Mouse (Mus musculus): ENCODE measurements around the gene Dgcr2. TPM values are rescaled to one million over a fixed set of nuclear protein-coding genes. Genes with fewer than 3 reads are reported as not detected.

Dgcr2 gene
- polyA plus RNA-seq (2016; fragmentation: Nextera tagmentation; extraction: Ambion mirVana) = 96.0 and 100 TPM in 2 replicates

DNA sequence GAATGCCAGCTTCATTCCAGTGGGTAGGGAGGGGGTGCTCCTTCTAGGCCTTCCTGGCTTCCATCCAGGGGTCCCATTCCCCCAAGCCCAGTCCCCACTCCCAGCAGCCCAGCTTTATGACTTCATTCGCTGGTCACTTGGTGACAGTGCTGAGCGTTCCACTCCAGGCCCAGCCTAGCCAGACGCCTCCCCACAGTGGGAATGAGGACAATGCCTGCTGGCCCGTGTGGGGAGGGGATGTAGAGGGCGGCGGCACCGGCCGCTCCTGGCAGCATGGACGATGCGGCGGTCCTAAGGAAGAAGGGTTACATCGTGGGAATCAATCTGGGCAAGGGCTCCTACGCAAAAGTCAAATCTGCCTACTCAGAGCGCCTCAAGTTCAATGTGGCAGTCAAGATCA, at the start of gene Dgcr2, which contains the start of gene Tssk2:
Gene Dgcr2 (minus strand): TSS at position 101 of the 400 bp plus-strand sequence.
Gene Tssk2 (plus strand): TSS at position 176 of the 400 bp plus-strand sequence.
- Histone ChIP-seq H3K36me3 (peaks cover 59% of the 10 kb centered on the region), H3K4me1 (replicated peaks) (no peaks in the 10 kb centered on the region), H3K4me3 (no peak within 1 kb of the TSS), H3K9me3 (no peaks in the 10 kb centered on the region), H3K27ac (no peak within 1 kb of the TSS), H3K27me3 (ENCODE audit: insufficient read depth, poor library complexity, severe bottlenecking) (no peaks in the 10 kb centered on the region)
- no peak for DNase-seq (ENCODE audit: low spot score)
- 92% methylated on average over 14 of the region's 14 CpGs for WGBS

DNA sequence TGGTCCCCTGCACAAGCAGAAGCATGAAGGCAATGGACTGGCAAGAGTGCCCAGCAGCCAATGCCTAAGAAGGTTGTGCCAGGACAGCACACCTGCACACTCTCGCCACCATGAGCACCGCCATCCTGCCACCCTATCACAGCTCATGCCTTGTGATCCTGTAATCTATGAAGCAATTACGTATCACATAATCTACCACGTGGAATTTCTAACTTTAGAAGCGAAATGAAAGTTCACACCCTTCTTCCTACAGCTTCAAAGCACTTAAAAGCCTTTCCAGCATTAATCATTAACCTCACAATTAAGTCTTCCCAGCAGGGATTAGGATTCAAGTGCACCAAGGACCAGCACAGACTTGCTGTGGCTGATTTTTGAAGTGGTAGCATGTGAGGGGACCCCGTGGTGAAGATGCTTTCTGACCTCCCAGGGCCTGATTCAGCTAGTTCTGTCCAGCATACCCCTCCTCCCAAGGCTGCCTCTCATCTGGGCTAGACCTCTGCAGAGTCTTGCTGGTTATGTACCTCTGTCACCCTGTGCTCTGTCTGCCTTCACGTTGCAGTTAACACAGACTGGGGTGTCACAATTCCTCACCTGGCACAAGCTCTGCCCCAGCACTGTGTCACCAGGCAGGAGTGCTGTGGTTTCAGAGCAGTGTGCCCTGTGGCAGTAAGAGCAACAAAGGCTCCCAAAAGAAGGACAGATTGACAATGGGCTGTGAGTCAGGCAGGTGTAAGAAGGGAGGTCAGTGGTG, 46.9 kb upstream of the Dgcr2 start:
- 0 out of 2 replicates have a peak, but pooled peaks cover 3% of the 10 kb centered on the region for H3K27me3 ChIP-seq (ENCODE audit: insufficient read depth, poor library complexity, severe bottlenecking)
- no peak overlapping the region for H3K4me3 ChIP-seq
- H3K9me3 ChIP-seq = no peaks in the 10 kb centered on the region
- no peak overlapping the region for H3K27ac ChIP-seq
- no peak for DNase-seq (ENCODE audit: low spot score)
- no peaks in the 10 kb centered on the region for H3K36me3 ChIP-seq
- 67% methylated on average over 7 of the region's 7 CpGs for WGBS
- peaks cover 14% of the 10 kb centered on the region for H3K4me1 ChIP-seq (replicated peaks)

- H3K27ac ChIP-seq = no peak overlapping the region
- 0 out of 2 replicates have a peak, but pooled peaks cover 3% of the 10 kb centered on the region for H3K27me3 ChIP-seq (ENCODE audit: insufficient read depth, poor library complexity, severe bottlenecking)
- H3K36me3 ChIP-seq = no peaks in the 10 kb centered on the region
- 68% methylated on average over 8 of the region's 8 CpGs for WGBS
- no peaks in the 10 kb centered on the region for H3K9me3 ChIP-seq
- 0 out of 2 replicates have a peak, but pooled peaks cover 6% of the 10 kb centered on the region for H3K4me1 ChIP-seq (replicated peaks)
- H3K4me3 ChIP-seq = no peak overlapping the region
- no peak for DNase-seq (ENCODE audit: low spot score)
Observed at GRCm38 (mm10) chr16:17943466-17943865, 45.1 kb upstream of the Dgcr2 start.

DNA sequence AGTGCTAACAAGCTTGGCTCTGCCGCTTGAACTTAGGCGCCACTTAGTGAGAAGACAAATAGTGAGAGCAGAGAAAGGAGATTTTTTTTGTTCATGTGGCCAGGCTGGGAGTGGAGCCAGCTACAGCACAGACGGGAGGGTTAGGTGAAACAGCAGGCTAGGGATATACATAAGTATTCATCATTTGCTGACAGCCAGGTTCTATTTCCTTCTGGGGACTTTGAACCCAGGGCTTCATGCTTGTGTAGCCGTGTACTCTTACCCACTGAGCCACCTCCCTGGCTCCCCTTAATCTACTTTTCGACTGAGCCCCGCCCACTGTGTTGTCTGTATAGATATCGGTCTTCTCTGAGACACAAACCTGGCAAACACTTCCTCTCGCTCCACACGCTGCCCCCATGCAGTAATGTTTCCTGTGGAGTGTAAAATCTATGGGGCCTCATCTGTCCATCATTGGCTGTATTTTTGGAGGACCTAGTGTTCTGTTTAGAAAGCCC, 40.9 kb upstream of the Dgcr2 start:
- WGBS = 69% methylated on average over 9 of the region's 9 CpGs
- peaks cover 18% of the 10 kb centered on the region for H3K27me3 ChIP-seq (ENCODE audit: insufficient read depth, poor library complexity, severe bottlenecking)
- no peaks in the 10 kb centered on the region for H3K9me3 ChIP-seq
- DNase-seq (ENCODE audit: low spot score) = no peak
- H3K4me1 ChIP-seq (replicated peaks) = 0 out of 2 replicates have a peak, but pooled peaks cover 6% of the 10 kb centered on the region
- H3K4me3 ChIP-seq = no peak overlapping the region
- no peaks in the 10 kb centered on the region for H3K36me3 ChIP-seq
- H3K27ac ChIP-seq = no peak overlapping the region

DNA sequence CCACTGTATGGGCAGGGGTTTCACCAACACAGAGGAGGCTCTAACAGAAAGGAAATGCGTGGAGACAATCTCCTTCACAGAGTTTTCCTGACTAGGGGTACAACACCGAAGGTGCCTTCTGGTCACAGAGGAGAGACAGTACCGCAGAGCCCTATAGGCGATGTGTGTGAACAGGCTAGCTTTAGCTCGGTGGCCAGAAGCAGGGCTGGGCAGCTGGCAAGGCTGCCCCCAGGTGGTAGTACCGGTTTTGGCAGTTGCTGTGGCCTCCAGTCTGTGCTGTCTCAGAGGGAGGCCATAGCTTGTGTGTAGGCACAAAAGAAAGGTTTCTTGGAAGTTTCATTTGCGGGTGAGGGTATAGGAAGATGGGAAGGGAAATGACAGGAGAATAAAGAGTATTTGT, 40.5 kb upstream of the Dgcr2 start:
- Histone ChIP-seq H3K4me3 (no peak overlapping the region), H3K27ac (no peak overlapping the region), H3K9me3 (no peaks in the 10 kb centered on the region), H3K36me3 (no peaks in the 10 kb centered on the region), H3K27me3 (ENCODE audit: insufficient read depth, poor library complexity, severe bottlenecking) (peaks cover 18% of the 10 kb centered on the region), H3K4me1 (replicated peaks) (0 out of 2 replicates have a peak, but pooled peaks cover 6% of the 10 kb centered on the region)
- WGBS = 14% methylated on average over 7 of the region's 7 CpGs
- DNase-seq (ENCODE audit: low spot score) = peak; percentile 76

GRCm38 (mm10) chr16:17938187-17938586, 39.8 kb upstream of the Dgcr2 start:
- 82% methylated on average over 7 of the region's 7 CpGs for WGBS
- DNase-seq (ENCODE audit: low spot score) = no peak
- H3K27ac ChIP-seq = no peak overlapping the region
- 0 out of 2 replicates have a peak, but pooled peaks cover 6% of the 10 kb centered on the region for H3K4me1 ChIP-seq (replicated peaks)
- no peaks in the 10 kb centered on the region for H3K36me3 ChIP-seq
- H3K27me3 ChIP-seq (ENCODE audit: insufficient read depth, poor library complexity, severe bottlenecking) = peaks cover 18% of the 10 kb centered on the region
- no peak overlapping the region for H3K4me3 ChIP-seq
- no peaks in the 10 kb centered on the region for H3K9me3 ChIP-seq

DNA sequence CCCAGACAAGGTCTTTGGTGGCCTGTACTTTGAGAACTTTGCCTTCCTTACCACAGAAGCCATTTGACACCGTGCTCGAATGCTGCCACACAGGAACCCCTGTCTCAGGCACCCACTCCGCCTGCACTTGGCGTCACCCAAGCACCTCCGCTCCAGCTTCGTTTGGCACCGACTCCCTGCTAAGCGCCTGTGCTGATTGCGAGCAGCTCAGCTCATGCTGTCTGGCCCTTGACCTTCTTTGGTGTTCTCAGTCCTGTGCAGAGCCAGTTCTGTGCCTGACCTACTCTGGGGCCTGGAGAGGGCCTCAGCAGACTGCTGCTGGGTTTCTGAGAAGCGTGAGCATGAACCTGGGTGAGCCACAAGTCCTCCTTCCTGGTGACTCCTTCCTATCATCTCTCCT, 38.4 kb upstream of the Dgcr2 start:
- Histone ChIP-seq H3K4me3 (no peak overlapping the region), H3K36me3 (no peaks in the 10 kb centered on the region), H3K27ac (no peak overlapping the region), H3K4me1 (replicated peaks) (0 out of 2 replicates have a peak, but pooled peaks cover 6% of the 10 kb centered on the region), H3K27me3 (ENCODE audit: insufficient read depth, poor library complexity, severe bottlenecking) (peaks cover 18% of the 10 kb centered on the region), H3K9me3 (no peaks in the 10 kb centered on the region)
- 83% methylated on average over 10 of the region's 10 CpGs for WGBS
- no peak for DNase-seq (ENCODE audit: low spot score)

DNA sequence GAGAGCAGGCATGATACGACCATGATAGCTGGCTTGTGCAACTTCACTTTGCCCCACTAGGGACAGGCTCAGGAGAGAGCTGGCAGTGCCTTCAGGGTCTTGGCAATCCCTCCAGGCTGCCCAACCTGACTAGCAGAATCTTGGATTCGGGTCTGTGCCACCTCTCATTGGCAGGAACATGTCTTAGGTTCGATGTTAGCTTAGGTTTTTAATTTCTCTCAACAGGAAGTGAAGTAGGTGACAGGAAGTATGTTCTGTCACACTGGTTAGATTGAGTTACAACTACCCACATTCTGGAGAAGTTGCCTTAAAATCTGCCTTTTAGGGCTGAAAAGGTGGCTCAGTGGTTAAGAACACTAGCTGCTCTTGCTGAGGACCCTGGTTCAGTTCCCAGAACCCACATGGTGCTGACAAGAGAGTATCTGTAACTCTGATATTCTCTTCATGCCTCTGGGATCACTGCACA, 36.1 kb upstream of the Dgcr2 start:
- Histone ChIP-seq H3K27ac (no peak overlapping the region), H3K4me1 (replicated peaks) (peaks cover 6% of the 10 kb centered on the region; the same call in 1 of the 2 replicates), H3K4me3 (no peak overlapping the region), H3K9me3 (no peaks in the 10 kb centered on the region), H3K36me3 (no peaks in the 10 kb centered on the region), H3K27me3 (ENCODE audit: insufficient read depth, poor library complexity, severe bottlenecking) (peaks cover 18% of the 10 kb centered on the region)
- WGBS = 68% methylated on average over 3 of the region's 3 CpGs
- no peak for DNase-seq (ENCODE audit: low spot score)

DNA sequence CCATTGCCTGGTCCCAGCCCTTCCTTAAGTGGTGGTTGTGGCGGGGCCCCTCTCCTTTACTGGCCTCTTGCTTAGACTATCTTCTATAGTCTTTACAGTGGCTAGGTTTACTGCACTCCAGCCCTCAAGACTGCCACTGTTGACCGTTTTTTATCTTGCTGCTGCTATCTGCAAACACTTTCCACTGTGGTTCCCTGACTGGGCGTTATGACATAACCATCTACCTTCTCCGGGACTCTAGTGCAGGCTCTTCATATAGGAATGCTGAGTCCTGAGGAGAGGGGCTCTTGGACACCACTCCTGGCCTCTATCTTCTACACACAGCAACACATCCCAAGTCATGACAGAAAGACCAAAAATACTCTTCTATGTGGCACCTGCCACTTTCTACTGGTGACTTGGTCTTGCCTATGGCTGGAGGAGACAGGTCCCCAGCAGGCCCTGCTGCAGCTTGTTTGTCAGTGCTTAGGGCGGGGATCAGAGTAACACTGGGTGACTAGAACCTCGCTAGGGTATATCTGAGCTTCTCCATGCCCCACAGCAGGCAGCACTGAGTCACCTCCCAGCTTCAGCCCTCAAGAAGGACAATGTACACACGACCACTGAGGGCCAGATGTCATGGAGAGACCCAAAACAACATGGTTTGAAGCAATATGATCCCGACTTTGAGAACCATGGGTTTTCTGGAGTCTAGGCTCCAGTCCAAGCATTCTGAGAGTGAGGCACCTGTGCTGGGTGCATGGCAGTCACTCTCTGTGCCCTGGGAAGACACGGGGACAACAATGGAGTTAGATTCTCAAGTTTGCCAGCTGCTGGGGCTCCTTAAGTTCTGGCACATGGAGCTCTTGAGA, 35.5 kb upstream of the Dgcr2 start:
- DNase-seq (ENCODE audit: low spot score) = no peak
- H3K27ac ChIP-seq = no peak overlapping the region
- H3K4me1 ChIP-seq (replicated peaks) = peaks cover 7% of the 10 kb centered on the region
- 75% methylated on average over 9 of the region's 9 CpGs for WGBS
- no peaks in the 10 kb centered on the region for H3K9me3 ChIP-seq
- H3K36me3 ChIP-seq = no peaks in the 10 kb centered on the region
- peaks cover 18% of the 10 kb centered on the region for H3K27me3 ChIP-seq (ENCODE audit: insufficient read depth, poor library complexity, severe bottlenecking)
- H3K4me3 ChIP-seq = no peak overlapping the region

GRCm38 (mm10) chr16:17931906-17932460, 33.6 kb upstream of the Dgcr2 start:
- Histone ChIP-seq H3K4me1 (replicated peaks) (peaks cover 24% of the 10 kb centered on the region), H3K27ac (no peak overlapping the region), H3K36me3 (no peaks in the 10 kb centered on the region), H3K9me3 (no peaks in the 10 kb centered on the region), H3K4me3 (no peak overlapping the region), H3K27me3 (ENCODE audit: insufficient read depth, poor library complexity, severe bottlenecking) (peaks cover 4% of the 10 kb centered on the region; the same call in 1 of the 2 replicates)
- WGBS = 81% methylated on average over 5 of the region's 5 CpGs
- no peak for DNase-seq (ENCODE audit: low spot score)

DNA sequence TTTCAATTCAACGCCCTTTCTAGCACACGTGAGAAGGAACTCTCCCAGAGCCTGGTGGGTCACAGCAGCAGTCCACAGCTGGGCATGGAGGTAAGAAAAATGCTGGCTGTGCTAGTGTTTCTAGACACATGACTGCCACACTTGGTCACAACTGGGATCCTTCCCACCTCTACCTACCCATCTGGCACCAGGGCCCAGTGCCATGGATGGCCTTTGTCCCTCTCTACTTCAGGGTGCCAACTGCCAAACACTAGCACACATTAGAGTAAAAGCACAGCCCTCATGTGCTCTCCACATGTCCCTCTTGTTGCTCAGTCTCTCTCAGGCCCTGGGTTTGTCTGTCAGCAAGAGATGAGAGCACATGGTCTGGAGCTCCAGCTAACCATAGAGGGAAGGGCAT, 31.3 kb upstream of the Dgcr2 start:
- Histone ChIP-seq H3K27ac (no peak overlapping the region), H3K4me1 (replicated peaks) (peaks cover 34% of the 10 kb centered on the region), H3K36me3 (peaks cover 21% of the 10 kb centered on the region), H3K9me3 (no peaks in the 10 kb centered on the region), H3K4me3 (no peak overlapping the region), H3K27me3 (ENCODE audit: insufficient read depth, poor library complexity, severe bottlenecking) (no peaks in the 10 kb centered on the region; the same call in 1 of the 2 replicates)
- no peak for DNase-seq (ENCODE audit: low spot score)
- 60% methylated on average over 2 of the region's 2 CpGs for WGBS

DNA sequence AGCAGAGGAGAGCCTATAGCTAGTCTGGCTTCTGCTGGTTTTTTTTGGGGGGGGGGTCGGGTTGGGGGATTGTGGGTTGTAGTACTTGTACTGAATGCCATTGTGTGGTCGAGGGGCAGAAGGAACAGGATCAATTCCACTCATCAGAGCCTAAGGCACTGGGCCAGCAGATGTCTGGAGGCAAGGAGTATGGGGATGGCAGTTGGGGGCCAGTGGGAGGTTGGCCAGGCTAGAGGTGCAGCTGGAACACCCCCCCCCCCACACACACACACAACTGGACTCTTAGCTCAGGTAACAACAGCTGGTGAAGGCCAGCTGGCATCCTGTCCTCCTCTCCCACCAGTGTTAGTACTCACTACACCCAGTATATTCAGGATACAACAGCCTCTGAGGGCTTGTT, 30.8 kb upstream of the Dgcr2 start:
- peaks cover 25% of the 10 kb centered on the region for H3K36me3 ChIP-seq
- whole genome bisulfite sequencing = 13% methylated on average over 2 of the region's 2 CpGs
- DNase-seq (ENCODE audit: low spot score) = no peak
- peak overlapping the region; percentile 91 for H3K27ac ChIP-seq
- peak overlapping the region; percentile 94; the same call in 1 of the 2 replicates for H3K4me3 ChIP-seq
- no peaks in the 10 kb centered on the region for H3K9me3 ChIP-seq
- H3K4me1 ChIP-seq (replicated peaks) = peaks cover 35% of the 10 kb centered on the region
- no peaks in the 10 kb centered on the region; the same call in 1 of the 2 replicates for H3K27me3 ChIP-seq (ENCODE audit: insufficient read depth, poor library complexity, severe bottlenecking)
